Mouse (Mus musculus): ENCODE results near the gene Prpf40a.

Prpf40a gene

DNA sequence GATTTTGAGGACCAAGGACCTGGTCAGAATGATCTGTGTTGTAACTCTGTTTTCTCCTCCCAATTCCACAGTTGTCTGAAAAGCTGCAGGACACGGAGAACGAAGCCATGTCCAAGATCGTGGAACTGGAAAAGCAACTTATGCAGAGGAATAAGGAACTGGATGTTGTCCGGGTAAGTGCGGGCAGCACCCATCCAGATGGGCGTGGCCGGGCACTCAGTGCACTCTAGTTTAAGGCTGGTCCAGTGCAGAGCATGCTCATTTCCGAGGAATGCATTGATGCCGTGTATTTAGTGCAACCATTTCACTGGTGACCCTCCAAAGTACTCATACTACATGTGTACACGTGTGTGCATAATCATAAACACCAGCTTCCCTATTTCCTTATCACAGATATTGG, 85.7 kb downstream of the Prpf40a start:
- no peak for DNase-seq

DNA sequence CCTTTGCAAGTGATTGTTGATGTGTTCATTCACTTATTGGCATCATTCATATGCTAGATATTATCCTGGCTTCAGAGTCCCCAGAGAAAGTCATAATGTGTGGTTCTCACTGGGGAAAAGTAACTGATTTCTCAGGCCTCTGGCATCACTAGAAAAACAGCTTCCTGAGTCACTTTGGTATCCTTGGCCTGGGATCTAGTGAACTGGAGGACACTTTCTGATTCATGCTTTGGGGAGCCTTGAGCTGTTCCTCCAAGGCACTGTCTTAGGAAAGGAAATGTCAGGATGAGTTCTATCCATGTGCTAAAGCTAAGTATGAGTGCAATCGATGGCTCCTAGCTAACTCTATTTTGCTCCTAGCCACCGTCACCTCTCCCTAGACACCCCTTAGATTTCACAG, 88.2 kb downstream of the Prpf40a start:
- DNase-seq: no peak

GRCm38 (mm10) chr2:53101885-53102740, 89.0 kb downstream of the Prpf40a start:
- no peak for DNase-seq

- no peak for DNase-seq
Measured at GRCm38 (mm10) chr2:53100093-53100492, 91.0 kb downstream of the Prpf40a start.

- no peak for DNase-seq
Measured at GRCm38 (mm10) chr2:53095489-53095888, 95.6 kb downstream of the Prpf40a start.

- DNase-seq: peak; percentile 5
Measured at GRCm38 (mm10) chr2:53095031-53095430, 96.1 kb downstream of the Prpf40a start.

DNA sequence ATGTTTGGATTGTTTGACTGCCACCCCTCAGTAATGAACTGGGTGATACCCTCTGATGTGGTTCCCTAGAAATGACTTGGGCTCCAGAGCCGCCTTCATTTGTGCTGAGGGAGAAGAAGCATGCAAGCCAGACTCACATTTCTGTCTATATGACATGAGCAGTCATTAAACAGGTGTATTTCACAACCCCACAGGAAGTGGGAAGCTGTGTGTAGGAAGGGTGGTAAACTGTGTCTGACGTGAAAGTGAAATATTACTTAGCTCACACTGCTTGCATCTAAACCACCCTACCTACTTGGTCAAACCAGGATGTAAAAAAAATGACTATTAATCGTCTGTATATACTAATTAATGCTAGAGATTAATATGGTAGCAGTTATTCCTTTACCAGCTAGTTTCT, 102.3 kb downstream of the Prpf40a start:
- peak; percentile 6 for DNase-seq

DNA sequence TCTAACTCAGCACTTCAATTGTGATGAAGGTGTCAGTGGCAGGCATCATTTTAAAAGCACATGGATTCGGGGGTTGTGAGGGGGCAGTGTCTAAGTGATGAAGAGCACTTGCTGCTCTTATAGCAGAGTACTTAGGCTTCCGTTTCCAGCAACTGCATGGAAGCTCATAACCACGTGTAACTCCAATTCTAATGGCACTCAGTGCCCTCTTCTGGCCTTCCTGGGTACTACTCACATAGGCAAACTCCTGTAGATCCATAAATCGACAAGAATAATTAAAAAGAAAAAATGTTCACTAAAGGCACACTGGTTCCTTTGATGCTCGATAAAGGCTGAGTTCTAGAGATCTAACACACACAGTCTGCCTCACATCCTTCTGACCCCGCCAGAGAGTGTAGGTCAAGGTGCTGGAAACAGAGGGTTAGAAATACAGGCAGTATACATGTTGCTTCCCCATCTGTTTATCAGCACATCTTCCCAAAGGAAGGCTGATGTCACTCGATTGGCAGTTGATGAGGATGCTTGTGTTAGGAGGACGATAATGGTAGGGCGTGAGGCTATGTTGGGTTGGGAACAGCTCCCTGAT, 105.4 kb downstream of the Prpf40a start:
- DNase-seq: peak; percentile 57
